Mouse (Mus musculus): ENCODE data around the gene Gipc3.

- TF ChIP-seq CTCF (IDR thresholded peaks at IDR 0.05; ENCODE audit: control insufficient read depth, insufficient read depth, insufficient replicate concordance, low read depth, low read length) = no peak
- TF ChIP-seq POLR2A (IDR thresholded peaks at IDR 0.05; ENCODE audit: control insufficient read depth, low read depth, low read length) = no peak; the same call in 1 of the 2 replicates
Observed at GRCm38 (mm10) chr10:81364666-81365065, 21.6 kb upstream of the Gipc3 start.

Data from testis, adult 2 months (tissue).